24 mouse cellular contexts compared by ENCODE assay signal in genomic region chr8:42698403-42698802, GRCm38 (mm10).
DNase-seq lines count a peak whose midpoint lies in the region; ATAC-seq lines count a peak whose summit lies in the region.
"Had no signal": no experiment of that assay in that cellular context is flagged by ENCODE, and none has a peak within 500 bp of the region (broad histone marks: within the 10 kb centered on the region; RNA-seq: fewer than 3 reads in every experiment).

No protein-coding gene starts in this region.

- no peaks in the 10 kb centered on the region for H3K4me1 ChIP-seq in forebrain, embryonic 14.5 days (ENCODE audit: control insufficient read depth, insufficient read depth, low read length)
- no peaks in the 10 kb centered on the region for H3K4me1 ChIP-seq in forebrain, embryonic 11.5 days (replicated peaks; ENCODE audit: control insufficient read depth, insufficient read depth, low read length)
- no peaks in the 10 kb centered on the region for H3K4me1 ChIP-seq in neural tube, embryonic 13.5 days (replicated peaks)
- H3K4me1 ChIP-seq in midbrain, embryonic 16.5 days (ENCODE audit: control insufficient read depth, insufficient read depth, low read length), result no peaks in the 10 kb centered on the region
- H3K4me1 ChIP-seq: embryonic facial prominence, embryonic 12.5 days; embryonic facial prominence, embryonic 15.5 days; forebrain, embryonic 12.5 days; heart, embryonic 10.5 days; heart, embryonic 13.5 days; hindbrain, embryonic 13.5 days had no signal

- no peaks in the 10 kb centered on the region for H3K36me3 ChIP-seq in forebrain, embryonic 14.5 days (ENCODE audit: control insufficient read depth, insufficient read depth, low read length)
- H3K36me3 ChIP-seq in forebrain, embryonic 11.5 days (ENCODE audit: control insufficient read depth, insufficient read depth, low read length), result no peaks in the 10 kb centered on the region
- no peaks in the 10 kb centered on the region for H3K36me3 ChIP-seq in neural tube, embryonic 13.5 days
- no peaks in the 10 kb centered on the region for H3K36me3 ChIP-seq in midbrain, embryonic 16.5 days (ENCODE audit: control insufficient read depth, insufficient read depth, low read length)
- H3K36me3 ChIP-seq: embryonic facial prominence, embryonic 12.5 days; embryonic facial prominence, embryonic 15.5 days; forebrain, embryonic 12.5 days; heart, embryonic 10.5 days; heart, embryonic 13.5 days; hindbrain, embryonic 13.5 days had no signal

- no peak for ATAC-seq in forebrain, embryonic 14.5 days
- ATAC-seq in forebrain, embryonic 11.5 days (replicated peaks; ENCODE audit: low FRiP score), result no peak
- ATAC-seq in neural tube, embryonic 13.5 days (ENCODE audit: low read depth), result peak; percentile 27; the same call in 1 of the 2 replicates
- ATAC-seq in midbrain, embryonic 16.5 days, result no peak
- ATAC-seq: activated CD4-positive, CD25-positive, alpha-beta regulatory T cell, adult 4 months; hindbrain, postnatal 0 days; inflammation-experienced regulatory T-cells, adult 6 months; intestine, embryonic 16.5 days had no signal

- no peak overlapping the region for H3K4me3 ChIP-seq in forebrain, embryonic 14.5 days (ENCODE audit: low read depth, low read length)
- no peak overlapping the region for H3K4me3 ChIP-seq in forebrain, embryonic 11.5 days (ENCODE audit: low read depth, low read length)
- no peak overlapping the region for H3K4me3 ChIP-seq in neural tube, embryonic 13.5 days
- H3K4me3 ChIP-seq in midbrain, embryonic 16.5 days (ENCODE audit: low read depth, low read length), result no peak overlapping the region
- H3K4me3 ChIP-seq: embryonic facial prominence, embryonic 12.5 days; embryonic facial prominence, embryonic 15.5 days; forebrain, embryonic 12.5 days; heart, adult 2 months; heart, embryonic 10.5 days; heart, embryonic 13.5 days; hindbrain, embryonic 13.5 days had no signal

- DNase-seq in cerebellum, postnatal 10 days, result peak; percentile 39 to 42
- DNase-seq in cerebellum, adult 9-11 months, result no peak
- DNase-seq in forebrain, embryonic 14.5 days (ENCODE audit: low spot score), result peak; percentile 2
- no peak for DNase-seq in forebrain, embryonic 11.5 days (ENCODE audit: low spot score)
- no peak for DNase-seq in neural tube, embryonic 10.5 days (ENCODE audit: extremely low spot score, low spot score)
- DNase-seq: adrenal gland, adult 8-10 months; adrenal gland, postnatal 25 days; cerebellum, adult 2 months; cerebellum, postnatal 25 days; gastrocnemius, postnatal 25 days; heart, adult 2 months; heart, postnatal 14 days had no signal

- no peak overlapping the region for H3K4me2 ChIP-seq in forebrain, embryonic 14.5 days (ENCODE audit: low read length)
- H3K4me2 ChIP-seq in forebrain, embryonic 11.5 days (ENCODE audit: low read depth, low read length, severe bottlenecking), result no peak overlapping the region
- H3K4me2 ChIP-seq in neural tube, embryonic 13.5 days, result no peak overlapping the region
- no peak overlapping the region for H3K4me2 ChIP-seq in midbrain, embryonic 16.5 days (ENCODE audit: low read length)
- H3K4me2 ChIP-seq: embryonic facial prominence, embryonic 12.5 days; embryonic facial prominence, embryonic 15.5 days; forebrain, embryonic 12.5 days; heart, embryonic 13.5 days; hindbrain, embryonic 13.5 days had no signal

- no peaks in the 10 kb centered on the region for H3K9me3 ChIP-seq in forebrain, embryonic 14.5 days (replicated peaks; ENCODE audit: control insufficient read depth, low read length)
- H3K9me3 ChIP-seq in forebrain, embryonic 11.5 days (ENCODE audit: control insufficient read depth, low read length), result no peaks in the 10 kb centered on the region
- no peaks in the 10 kb centered on the region for H3K9me3 ChIP-seq in neural tube, embryonic 13.5 days
- no peaks in the 10 kb centered on the region for H3K9me3 ChIP-seq in midbrain, embryonic 16.5 days (replicated peaks; ENCODE audit: control insufficient read depth, low read length, poor library complexity, severe bottlenecking)
- H3K9me3 ChIP-seq: embryonic facial prominence, embryonic 12.5 days; embryonic facial prominence, embryonic 15.5 days; forebrain, embryonic 12.5 days; heart, embryonic 10.5 days; heart, embryonic 13.5 days; hindbrain, embryonic 13.5 days had no signal

- H3K27ac ChIP-seq in forebrain, embryonic 14.5 days (ENCODE audit: low read depth, low read length), result no peak overlapping the region
- H3K27ac ChIP-seq in forebrain, embryonic 11.5 days (ENCODE audit: low read depth, low read length), result no peak overlapping the region
- H3K27ac ChIP-seq in neural tube, embryonic 13.5 days (replicated peaks), result no peak overlapping the region
- H3K27ac ChIP-seq in midbrain, embryonic 16.5 days (ENCODE audit: low read length), result no peak overlapping the region
- H3K27ac ChIP-seq: embryonic facial prominence, embryonic 12.5 days; embryonic facial prominence, embryonic 15.5 days; forebrain, embryonic 12.5 days; heart, adult 2 months; heart, embryonic 10.5 days; heart, embryonic 13.5 days; hindbrain, embryonic 13.5 days; hindbrain, postnatal 0 days had no signal

- H3K27me3 ChIP-seq in forebrain, embryonic 14.5 days (replicated peaks; ENCODE audit: control insufficient read depth, insufficient read depth, low read length), result no peaks in the 10 kb centered on the region
- no peaks in the 10 kb centered on the region for H3K27me3 ChIP-seq in forebrain, embryonic 11.5 days (ENCODE audit: control insufficient read depth, insufficient read depth, low read length)
- no peaks in the 10 kb centered on the region for H3K27me3 ChIP-seq in neural tube, embryonic 13.5 days
- no peaks in the 10 kb centered on the region for H3K27me3 ChIP-seq in midbrain, embryonic 16.5 days (ENCODE audit: control insufficient read depth, insufficient read depth, low read depth, low read length)
- H3K27me3 ChIP-seq: embryonic facial prominence, embryonic 12.5 days; embryonic facial prominence, embryonic 15.5 days; forebrain, embryonic 12.5 days; heart, embryonic 13.5 days; hindbrain, embryonic 13.5 days had no signal

- no peak overlapping the region for H3K9ac ChIP-seq in forebrain, embryonic 14.5 days (ENCODE audit: low read length)
- H3K9ac ChIP-seq in forebrain, embryonic 11.5 days (ENCODE audit: low read length), result no peak overlapping the region
- H3K9ac ChIP-seq in neural tube, embryonic 13.5 days, result no peak overlapping the region
- no peak overlapping the region for H3K9ac ChIP-seq in midbrain, embryonic 16.5 days (ENCODE audit: low read depth, low read length)
- H3K9ac ChIP-seq: embryonic facial prominence, embryonic 12.5 days; embryonic facial prominence, embryonic 15.5 days; forebrain, embryonic 12.5 days; heart, embryonic 13.5 days; hindbrain, embryonic 13.5 days had no signal

Comparison
In these comparisons a context has a peak if more than half of its experiments do, and no peak if none do; other contexts are left out.
1. DNase-seq: peak in cerebellum, postnatal 10 days (2 of 2) and forebrain, embryonic 14.5 days (single experiment); none in cerebellum, adult 9-11 months (single experiment), forebrain, embryonic 11.5 days (single experiment) and neural tube, embryonic 10.5 days (single experiment).